Mouse (Mus musculus) urinary bladder, postnatal 25 days (tissue): ENCODE measurements around the gene Epb41l4b.
A peak's percentile ranks its signal among the peaks of the same experiment; 100 is the strongest.

Experiments
- DNase-seq: peaks from one replicate; pipeline ENCODE4 v3.0.0; 2022; ENCODE audit warnings: low spot score

The Epb41l4b gene

DNA sequence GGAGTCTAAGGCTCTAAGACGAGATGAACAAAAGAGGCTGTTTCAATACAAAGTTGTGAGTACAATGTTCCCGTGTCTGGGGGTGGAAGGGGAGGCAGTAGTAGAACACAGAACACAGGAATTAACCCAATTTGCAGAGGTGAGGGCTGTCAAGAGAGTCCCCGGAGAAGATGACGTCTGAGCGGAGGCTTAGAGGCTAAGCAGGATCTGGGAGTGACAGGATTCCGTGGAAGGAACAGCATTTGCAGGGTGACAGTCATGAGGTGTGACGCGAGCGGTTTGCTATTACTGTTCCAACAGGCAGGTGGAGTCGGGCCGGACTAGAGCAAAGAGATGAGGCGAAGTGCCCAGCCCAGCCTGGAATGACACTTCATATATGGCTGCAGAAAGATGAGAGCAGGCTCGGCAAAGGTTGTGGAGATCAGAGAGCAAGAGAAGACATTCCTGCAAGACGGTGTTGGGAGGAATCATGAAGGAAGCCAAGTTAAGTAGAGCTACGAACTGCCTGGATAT, 82.9 kb downstream of the Epb41l4b start:
- no peak for DNase-seq

DNA sequence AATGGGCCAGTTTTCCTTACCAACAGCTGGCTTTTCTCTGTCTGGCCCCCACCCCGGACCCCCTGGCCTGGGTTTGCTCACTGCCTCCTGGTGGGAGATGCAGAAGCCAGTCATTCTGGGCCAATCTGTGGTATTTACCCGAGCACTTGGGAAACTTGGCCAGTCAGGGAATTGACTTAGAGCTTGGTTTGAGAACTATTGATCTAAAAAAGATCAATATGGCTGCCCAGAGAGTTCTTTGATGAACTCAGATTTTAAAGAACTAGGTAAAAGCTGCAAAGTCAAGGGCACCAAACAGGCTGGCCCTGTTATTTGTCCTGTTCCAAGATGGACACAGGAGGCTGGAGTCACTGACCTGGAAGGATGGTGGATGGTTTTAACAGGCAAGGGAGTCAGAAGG, 84.6 kb downstream of the Epb41l4b start:
- DNase-seq = no peak

DNA sequence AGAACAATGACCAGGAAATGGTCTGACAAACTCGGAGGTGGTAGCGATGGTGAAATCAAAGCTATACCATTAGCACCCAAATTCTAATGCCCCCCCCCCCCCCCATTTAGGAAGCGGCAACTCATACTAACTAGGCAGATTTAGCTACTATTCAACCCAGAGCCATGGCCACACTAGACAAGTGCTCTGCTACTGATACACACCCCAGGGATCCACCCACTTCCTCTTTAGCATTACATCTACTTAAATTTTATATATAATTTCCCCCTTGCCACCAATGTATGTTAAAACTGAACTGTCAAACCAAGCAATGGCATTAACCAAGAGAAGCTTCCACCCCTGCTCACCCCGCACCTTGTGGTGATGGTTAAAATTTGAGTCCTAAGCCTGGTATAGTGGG, 85.6 kb downstream of the Epb41l4b start:
- DNase-seq = no peak

DNA sequence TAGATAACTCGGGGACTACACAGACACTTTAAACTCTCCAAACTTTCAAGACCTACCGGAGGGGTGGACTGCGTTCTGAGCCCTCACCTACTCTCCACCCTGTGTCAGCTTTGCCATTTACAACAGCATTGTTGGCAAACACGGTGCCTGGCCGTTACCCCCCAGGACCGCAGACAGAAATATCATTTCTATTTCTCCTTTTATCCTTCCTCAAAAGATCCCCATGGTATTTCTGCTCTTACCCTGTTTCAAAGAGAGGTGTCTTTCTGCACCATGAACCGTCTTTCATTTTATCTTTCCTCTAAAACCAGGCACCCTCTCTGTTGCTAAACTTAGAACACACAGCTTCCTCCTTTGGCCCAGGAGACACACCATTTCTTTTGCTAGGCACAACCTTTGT, 87.6 kb downstream of the Epb41l4b start:
- no peak for DNase-seq

DNA sequence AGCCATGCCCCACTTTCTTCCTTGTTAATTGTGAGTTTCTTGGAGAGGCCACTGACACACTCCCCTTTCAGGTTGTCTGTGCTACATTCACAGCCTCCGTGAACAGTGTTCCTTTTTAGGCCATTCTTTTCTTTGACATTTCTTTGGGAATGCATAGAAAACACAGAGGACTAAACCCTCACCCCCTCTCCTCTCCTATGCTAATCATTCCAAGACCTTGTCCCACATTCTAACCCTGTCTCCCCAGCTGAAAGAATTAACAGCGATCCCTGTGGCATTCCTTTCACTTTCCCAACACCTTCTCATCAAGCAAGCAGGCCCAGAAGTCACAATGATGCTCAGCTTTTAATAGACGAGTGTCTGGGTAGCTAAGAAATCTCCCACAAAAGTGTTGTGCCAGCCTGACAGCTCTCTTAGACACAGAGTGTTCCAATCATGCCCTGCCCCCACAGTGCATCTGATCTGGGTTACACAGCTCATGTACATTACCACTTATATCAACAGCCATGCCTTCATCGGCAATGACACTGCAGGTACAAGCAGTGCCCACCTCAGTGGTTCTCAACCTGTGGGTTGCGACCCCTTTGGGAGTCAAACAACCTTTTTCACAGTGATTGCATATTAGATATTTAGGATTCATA, 93.8 kb downstream of the Epb41l4b start:
- no peak for DNase-seq

DNA sequence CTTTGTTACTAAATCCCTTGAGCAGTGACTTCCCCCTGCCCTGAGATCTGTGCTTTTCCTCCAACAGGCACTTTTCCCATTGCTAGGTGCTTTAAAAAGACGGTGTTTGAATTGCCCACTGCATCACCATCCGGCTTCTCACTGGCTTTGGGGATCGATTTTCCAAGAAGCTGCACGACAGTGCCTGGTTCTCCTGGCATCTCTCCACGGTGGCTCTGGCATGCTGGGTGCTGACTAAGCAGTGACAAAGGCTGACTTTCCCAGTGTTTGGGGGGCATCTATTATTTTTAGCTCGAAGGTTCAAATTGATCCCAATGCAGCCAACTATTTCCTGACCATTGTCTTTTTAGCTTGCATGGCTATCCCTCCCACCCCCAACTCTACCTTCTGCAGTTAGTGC, 94.7 kb downstream of the Epb41l4b start:
- no peak for DNase-seq

DNA sequence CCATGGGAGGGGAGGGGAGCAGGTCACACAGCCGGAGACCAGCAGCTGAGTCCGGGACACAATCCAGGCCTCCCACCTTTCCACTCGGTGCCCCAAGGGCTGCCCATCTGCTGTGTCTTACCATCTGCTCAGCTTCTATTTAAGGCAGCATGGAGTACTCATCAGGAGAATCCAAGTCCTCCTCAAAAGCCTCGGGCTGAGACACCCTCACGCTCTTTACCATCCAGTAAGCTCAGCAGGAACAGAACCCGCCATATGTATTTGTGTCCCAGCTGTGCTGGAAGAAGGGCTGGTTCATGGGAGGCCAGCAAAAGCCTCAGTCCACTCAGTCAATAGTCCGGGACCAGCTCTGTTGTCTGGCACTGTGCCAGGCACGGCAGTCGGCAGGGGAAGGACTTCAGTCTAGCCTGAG, 97.1 kb downstream of the Epb41l4b start:
- no peak for DNase-seq

DNA sequence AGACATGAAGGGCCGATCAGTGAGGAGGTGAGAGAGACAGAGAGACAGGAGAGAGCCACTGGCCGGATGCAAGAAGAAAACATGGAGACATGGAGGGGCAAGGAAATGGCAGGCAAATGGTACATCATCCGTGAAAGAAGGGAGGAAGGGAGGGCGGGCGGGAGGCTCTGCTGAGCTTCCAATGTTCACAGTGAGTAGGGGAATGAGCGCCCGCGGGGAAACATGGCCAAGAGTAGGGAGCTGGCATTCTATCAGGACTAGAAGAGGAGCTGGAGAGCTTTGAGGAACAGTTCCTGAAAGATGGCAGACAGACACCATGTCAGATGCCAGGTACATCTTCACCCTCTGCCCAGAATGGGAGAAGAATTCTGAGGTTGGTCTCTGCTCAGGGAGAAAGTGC, 99.6 kb downstream of the Epb41l4b start:
- no peak for DNase-seq

DNA sequence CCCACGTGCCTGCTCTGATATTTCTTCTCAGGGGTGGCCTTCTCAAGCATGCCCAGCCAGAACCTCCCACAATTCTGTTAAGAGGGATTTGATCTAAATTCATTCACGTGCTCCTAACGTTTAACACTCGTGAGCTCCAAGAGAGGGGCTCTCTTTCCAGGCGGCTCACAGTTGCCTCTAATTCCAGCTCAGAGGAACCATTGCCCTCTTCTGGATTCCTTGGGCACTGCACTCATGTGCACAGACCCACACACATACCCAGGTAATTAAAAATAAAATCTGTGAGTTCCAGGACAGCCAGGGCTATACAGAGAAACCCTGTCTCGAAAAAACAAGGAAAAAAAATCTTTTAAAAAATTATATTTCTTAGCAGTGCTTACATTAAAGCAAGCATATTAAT, 101.6 kb downstream of the Epb41l4b start:
- no peak for DNase-seq

DNA sequence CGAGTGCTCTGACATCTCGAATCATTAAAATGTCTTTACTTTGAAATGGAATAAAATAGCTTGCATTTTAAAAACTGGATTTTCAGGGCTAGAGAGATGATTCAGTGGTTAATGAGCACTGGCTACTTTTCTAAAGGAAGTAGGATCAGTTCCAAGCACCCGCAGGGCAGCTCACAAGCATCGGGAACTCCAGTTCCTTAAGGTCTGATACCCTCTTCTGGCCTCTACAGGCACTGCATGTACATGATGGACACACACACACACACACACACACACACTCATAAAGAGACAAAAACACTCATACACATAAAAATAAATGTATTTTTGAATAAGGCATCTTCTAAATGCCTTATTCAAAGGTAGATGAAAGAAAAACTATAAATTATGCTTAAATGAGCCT, 102.0 kb downstream of the Epb41l4b start:
- DNase-seq = no peak

DNA sequence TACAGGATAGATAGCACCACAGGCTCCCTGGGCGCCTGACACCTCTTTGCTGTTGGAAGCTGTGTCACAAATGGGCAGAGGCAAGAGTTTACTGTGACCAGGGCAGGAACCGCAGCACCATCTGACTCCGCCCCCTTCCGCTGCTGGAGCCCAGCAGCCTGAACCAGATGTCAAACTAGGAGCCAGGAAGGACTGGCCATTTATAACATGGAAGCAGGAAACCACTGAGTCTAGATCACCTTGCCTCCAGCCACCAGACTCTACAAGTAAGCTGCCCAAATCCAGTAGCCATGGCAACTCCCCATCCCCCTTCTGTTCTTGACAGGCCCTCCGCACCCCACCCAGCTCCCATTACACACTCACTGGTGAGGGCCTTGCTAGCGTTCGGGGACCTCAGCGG, 102.8 kb downstream of the Epb41l4b start:
- no peak for DNase-seq

DNA sequence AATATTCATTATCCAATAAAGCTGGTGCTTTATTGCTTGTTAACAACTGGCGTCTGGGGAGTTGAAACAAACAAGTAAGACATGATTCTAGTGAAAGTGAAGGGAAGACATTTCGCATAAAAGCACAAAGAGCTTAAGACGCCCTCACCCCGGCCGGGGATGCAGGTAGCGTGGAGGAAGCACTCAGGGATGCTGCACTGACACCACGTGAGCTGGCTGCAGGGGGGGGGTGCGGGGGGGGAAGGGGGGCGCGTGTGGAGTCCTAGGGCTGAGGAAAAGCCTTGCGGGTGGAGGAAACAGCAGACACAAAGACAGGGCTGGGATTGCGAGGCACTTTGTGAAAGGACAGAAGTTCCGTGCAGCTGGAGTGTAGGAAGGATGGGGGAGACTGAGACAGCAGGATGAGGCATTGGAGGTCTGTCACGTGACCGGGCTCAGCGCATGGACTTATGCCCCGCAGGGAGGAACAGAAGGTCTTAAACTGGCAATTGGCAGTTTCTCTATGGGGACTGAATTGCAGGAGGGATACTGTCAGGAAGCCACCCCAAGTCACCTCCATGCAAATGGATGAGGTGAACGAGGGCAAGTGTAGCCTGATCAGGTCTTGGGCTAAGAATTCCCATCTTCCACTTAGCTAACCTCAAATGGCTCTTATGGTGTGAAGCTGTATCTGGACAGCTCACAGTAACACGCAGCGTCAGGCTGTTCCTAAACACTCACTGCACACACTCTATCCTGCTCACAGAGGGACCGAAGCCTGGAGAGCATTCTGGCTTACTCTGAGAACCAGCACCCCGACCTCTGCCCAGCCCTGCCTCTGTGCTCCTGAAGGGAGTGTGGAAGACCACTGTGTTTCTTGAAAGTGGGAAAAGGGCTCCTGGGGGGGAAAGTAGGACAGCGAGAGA, 103.9 kb downstream of the Epb41l4b start:
- no peak for DNase-seq

DNA sequence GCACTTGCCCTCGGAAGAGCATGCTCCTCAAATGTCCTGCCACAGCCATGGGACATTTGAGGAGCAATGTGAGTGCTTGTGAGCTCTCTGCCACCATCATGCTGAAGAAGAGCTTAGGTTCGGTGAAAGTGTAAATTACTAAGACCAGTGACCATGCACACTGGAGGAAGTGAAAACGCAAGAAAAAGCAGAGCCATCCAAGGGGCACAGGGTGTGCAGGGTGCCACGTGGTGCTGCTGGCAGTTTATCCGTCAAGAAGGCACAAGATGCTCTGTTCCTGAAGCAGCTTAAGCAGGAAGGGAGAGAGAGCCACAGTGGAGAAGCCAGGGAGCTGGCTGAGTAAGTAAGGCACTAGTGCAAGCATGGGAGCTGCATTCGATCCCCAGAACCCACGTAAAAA, 105.7 kb downstream of the Epb41l4b start:
- no peak for DNase-seq

DNA sequence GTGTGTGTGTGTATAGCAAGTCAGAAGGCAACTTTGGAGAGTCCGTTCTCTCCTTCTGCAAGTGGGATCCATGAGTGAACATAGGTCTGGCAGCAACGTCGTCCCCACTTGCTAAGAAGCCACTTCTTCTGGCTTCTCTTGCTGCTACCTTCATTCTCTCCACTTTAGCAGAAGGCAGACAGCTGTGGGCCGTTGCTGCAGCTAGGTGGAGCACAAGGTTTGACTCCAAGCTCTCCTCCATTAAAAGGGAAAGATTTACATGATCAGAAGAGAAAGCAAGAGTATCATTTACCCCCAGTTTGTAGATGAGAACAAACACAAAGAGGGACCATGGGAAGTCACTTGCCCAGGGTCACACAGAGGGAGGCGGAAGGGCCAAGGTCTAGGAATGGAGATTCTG, 109.1 kb downstream of the Epb41l4b start:
- no peak for DNase-seq

DNA sequence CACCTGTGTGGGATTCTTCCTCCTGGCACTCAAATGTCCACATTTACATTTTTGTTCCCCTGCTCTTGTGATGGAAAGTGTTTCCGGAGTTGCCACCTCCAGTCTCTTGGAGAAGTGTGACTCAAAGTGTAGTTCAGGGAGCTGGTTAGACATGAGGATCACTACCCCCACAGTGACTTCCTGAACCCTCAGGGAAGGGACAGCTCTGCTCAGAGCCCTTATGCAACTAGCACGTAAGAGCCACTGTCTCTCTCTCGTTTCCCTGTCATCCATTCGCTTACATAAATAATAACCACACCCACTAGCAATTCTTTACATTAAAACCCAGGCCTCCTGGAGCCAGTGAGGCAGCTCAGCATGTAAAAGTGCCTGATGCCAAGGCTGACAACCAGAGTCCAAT, 111.8 kb downstream of the Epb41l4b start:
- no peak for DNase-seq

DNA sequence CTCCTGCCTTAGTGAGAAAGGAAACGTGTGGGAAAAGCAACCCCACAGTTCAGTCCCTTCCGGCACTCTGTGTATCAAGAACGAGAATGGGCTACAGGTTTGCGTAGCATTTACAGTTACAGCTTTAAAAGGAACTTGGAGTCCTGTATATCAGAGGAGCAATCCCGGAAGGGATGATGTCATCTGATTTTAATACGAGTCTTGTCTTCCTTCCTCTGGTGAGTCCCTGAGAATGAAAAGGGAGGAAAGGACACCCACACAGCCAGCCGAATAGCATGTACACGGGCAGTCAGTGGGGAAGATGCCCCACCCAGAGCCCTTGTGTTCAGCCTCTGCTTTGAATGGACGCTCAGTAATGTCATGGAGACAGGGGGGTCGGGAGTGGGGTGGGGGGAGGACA, 115.3 kb downstream of the Epb41l4b start:
- DNase-seq = no peak

DNA sequence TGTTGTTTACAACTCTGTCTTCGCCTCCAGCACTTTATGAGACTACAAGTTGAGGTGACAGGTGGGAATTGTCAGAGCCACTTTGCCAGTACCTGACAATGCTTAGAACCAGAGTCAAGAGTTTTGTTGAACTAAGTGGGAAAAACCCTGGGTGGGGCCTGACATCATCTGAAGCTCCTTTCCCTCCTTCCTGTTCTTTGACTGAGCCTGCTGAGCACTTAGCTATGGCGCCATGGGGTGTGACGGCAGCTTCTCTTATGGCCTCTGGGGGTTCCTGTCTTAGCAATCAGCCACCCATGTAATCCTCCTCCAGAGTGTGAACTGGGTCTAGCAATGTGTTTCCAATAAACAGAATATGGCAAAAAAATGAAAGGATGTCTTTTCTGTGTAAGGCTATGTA, 119.7 kb downstream of the Epb41l4b start:
- no peak for DNase-seq

DNA sequence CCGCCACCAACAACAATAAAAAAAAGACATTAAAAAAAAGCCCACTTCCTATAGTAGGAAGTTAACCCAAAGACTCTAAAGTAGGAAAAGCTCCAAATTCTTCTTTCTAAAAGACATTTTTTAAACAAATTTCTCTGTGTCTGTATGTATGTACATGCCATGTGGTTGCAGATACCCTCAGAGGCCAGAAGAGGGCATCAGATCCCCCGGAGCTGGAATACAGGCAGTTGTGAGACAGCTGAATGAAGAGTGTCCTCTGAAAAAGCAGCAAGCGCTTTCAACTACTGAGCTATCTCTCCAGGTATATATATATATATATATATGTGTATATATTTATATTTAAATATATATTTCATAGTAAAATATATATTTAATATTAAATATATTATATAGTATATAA, 121.9 kb downstream of the Epb41l4b start:
- no peak for DNase-seq

DNA sequence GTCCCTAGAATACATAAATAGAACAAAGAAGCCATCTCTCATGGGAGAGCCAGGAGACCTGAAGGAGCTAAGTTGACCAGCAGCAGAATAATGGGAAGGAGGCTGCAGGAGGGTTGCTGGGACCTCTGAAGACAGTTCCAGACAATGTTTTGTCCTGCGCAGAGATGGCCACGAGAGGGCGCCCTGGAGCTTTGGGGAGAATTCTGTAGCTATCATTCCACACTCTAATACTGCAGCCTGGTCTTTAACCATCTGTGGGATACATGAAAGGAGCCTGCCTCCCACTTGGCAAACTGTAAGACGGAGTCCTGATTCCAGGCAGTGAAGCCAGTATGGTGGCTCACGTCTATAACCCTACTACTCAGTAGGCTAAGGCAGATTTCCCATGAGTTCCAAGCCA, 126.0 kb downstream of the Epb41l4b start:
- peak; percentile 78 for DNase-seq

DNA sequence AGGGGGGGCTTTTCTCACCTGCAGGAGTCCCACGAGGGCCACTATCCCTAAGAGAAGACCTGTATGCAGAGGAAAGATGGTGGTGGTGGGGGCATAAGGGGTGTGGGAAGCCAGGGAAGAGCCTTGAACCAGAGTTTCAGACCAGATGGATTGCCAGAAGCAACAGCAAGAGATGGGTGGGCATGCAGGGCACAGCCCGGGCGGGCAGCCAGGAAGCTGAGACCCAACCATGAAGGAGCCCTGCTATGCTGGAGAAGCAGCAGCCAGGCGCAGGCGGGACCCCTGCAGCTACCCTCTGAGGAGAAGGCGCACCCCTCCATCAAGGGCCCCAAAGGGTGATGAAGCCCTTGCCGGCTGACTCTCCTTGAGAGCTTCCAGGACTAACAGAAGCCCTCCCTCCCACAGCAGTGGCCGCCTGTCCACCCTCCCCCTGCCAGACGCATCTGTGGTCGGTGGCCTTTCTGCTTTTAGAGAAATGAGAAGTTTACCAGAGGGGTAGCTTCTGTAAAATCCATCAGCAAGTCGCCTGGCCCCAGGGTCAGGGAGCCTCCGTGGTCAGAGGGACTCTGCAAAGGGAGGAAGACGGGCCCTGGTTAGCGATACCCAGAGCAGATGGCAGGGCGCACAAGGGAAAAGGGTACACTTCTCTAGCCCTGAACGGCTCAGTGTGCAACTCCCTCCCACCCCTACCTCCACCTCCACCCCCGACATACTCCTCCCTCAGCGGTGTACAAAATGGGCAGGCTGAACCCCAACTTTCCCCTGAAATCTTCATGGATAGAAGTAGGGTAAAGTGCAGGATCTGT, 126.7 kb downstream of the Epb41l4b start:
- no peak for DNase-seq

DNA sequence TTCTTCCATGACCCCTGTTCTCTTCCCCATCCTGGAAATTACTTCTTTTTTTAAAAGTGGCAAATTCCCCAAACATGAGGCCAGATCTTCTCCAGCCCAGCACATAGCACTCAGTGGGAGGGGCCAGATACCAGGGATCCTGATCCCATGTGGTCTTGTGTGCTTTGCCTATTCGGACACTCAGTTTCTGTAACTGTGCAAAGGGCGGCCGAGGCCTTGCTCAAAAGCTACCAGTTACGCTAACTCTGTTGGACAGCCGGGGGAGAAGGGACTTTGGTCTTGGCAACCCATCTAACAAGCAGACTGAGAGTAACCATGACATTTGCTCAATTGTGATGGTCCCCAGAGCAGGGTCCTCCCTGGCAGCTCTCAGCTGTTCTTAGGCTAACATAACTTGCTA, 128.2 kb downstream of the Epb41l4b start:
- no peak for DNase-seq

DNA sequence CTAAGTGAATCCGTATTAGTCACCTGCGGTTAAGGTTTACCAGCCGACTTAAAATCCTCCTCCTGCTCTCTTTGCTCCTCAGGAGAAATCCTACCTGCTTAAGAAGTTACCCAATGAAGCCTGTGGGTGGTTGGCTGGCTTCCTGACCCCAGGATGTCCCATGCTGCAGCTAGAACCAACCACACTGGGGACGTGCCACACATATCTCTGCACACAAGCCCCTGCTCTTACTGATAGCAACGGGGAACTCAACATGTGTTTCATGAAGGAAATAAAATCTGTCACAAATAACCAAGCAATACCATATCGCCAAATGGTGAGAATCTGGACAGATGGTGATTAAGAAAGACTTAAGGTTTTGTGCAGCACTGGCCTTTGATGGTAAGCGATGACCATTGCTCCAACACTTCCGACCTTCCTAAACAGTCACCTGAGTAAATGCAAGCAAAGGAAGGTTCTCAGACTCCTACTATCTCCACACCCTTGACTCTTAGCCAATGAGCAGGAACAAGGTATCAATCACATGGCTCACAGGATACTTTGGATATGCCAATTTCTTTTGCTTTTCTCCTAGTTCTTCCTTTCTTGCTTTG, 131.7 kb downstream of the Epb41l4b start:
- DNase-seq = no peak
